Mouse (Mus musculus) small intestine, adult 2 months (tissue): ENCODE data around the gene Sipa1l1.

ENCODE experiments used
- CTCF ChIP-seq: fragments of 200-500 bp; IDR thresholded peaks from 2 replicates; pipeline ENCODE4 v1.5.1; 2012; ENCODE audit warnings: low read depth, mild to moderate bottlenecking, control low read depth, inconsistent platforms, low read length, moderate library complexity, mixed read lengths; ENCODE audit not compliant: insufficient replicate concordance, insufficient read length; ENCODE audit errors: extremely low read depth
- POLR2A ChIP-seq: fragments of 200-500 bp; IDR thresholded peaks from 2 replicates; pipeline ENCODE4 v1.6.1; 2012; ENCODE audit warnings: low read depth, mild to moderate bottlenecking, control low read depth, inconsistent platforms, low read length, moderate library complexity

DNA sequence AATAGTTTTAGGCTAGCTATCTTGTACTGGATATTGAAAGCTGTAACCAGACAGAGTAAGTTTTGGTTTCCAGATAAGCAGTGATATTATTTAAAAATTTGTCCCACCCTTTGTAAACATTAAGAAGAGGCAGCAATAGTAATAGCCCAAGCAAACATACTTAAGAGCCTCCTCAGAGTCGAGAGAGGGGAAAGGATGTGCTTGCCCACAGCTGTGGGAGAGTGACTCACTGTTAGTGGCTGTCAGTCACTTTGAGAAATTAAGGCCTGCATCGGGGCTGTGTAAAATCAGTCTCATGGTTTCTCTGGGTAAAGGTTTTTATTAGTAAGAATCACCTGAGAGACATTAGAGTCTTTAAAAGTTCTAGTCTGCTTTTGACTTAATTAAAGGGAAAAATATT lies 40.6 kb downstream of the Sipa1l1 start:
- TF ChIP-seq CTCF (no peak), POLR2A (no peak)
